Mouse (Mus musculus): ENCODE measurements around the gene Camk1g. TPM values are rescaled to one million over a fixed set of nuclear protein-coding genes. Genes with fewer than 3 reads are reported as not detected.

The Camk1g gene
- polyA plus RNA-seq, 1 experiment = not detected

GRCm38 (mm10) chr1:193382841-193383462 lies 12.9 kb upstream of the Camk1g start:
- H3K27ac ChIP-seq (replicated peaks; ENCODE audit: low read depth, low read length) = no peak overlapping the region
- no peak overlapping the region for H3K4me3 ChIP-seq (ENCODE audit: insufficient read depth, low read depth, low read length)
- no peaks in the 10 kb centered on the region for H3K4me1 ChIP-seq (ENCODE audit: control insufficient read depth, insufficient read depth, insufficient read length, low read length)

- Histone ChIP-seq H3K27ac (replicated peaks; ENCODE audit: low read depth, low read length) (no peak overlapping the region), H3K4me1 (ENCODE audit: control insufficient read depth, insufficient read depth, insufficient read length, low read length) (no peaks in the 10 kb centered on the region), H3K4me3 (ENCODE audit: insufficient read depth, low read depth, low read length) (no peak overlapping the region)
Measured at GRCm38 (mm10) chr1:193382435-193382834, 12.3 kb upstream of the Camk1g start.

DNA sequence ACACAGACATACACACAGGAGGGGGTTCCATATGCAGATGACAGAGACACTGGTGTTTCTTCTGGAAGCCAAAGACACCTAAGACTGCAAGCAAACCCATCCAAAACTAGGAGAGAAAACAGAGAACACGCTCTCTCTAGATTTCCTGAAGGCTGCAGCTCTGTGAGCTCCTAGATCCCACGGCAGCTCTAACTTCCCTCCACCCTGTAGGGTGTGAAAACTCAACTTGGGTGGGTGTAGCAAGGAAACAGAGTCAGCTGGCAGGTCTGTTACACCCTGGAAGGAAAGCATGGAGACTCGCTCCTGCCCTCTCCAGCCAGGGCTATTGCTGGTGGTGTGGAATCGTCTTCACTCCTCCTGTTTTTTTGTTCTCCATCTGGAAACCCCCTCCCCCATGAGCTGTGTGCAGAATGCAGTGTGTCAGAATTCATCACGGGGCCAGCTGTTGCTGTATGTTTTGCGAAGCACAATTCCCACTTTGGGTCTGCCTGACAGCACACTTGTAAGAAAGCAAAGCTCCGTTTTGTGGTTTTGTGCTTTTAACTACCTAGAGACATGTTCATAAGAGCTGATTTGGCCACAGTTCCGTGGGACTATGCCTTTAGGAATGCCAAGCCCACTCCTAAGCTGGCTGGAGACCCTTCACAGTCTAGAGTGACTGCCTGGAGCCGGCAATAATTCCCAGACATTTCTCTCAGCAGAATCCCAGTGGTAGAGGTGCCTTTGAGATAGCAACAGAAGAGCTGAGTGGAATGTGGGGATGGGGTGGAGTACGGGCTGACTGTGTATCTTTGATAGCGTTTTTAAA lies 11.7 kb upstream of the Camk1g start:
- no peak overlapping the region for H3K4me3 ChIP-seq (ENCODE audit: insufficient read depth, low read depth, low read length)
- no peak overlapping the region for H3K27ac ChIP-seq (replicated peaks; ENCODE audit: low read depth, low read length)
- H3K4me1 ChIP-seq (ENCODE audit: control insufficient read depth, insufficient read depth, insufficient read length, low read length) = no peaks in the 10 kb centered on the region

DNA sequence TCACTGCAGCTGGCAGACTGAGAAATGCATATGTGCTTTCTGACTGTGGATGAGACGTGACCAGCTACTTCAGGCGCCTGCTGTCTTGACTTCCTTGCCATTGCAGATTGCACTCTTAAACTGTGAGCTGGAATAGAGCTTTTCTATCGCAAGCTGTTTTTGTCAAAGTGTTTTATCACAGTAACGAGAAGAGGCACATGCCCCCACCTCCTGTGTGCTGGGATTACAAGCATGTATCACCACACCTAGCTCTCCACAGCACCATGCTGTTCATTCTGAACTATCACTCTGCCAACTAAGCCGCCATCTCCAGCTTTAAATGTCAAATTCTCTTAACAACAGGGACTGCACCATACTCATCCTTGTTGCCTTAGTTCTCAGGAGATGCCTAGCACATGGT lies 10.8 kb upstream of the Camk1g start:
- Histone ChIP-seq H3K27ac (replicated peaks; ENCODE audit: low read depth, low read length) (no peak overlapping the region), H3K4me1 (ENCODE audit: control insufficient read depth, insufficient read depth, insufficient read length, low read length) (no peaks in the 10 kb centered on the region), H3K4me3 (ENCODE audit: insufficient read depth, low read depth, low read length) (no peak overlapping the region)

DNA sequence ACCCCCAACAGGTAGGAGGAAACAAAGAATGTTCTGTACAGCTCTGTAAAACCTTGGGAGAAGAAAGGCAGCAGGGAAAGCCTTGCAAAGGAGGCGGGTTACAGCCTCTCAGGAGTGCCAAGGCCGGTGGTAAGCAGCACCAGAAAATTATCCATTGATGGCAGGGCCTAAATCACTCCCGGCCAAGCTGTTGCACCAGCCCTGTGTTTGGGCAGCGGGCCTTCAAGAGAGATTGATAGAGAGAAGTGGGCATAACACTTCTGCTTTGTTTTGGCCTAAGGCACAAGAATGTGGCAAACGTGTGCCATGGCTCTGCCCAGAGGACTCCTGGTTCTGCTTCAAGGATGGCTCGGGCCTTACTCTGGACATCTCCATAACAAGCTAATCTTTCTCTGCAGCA lies 9.5 kb upstream of the Camk1g start:
- no peaks in the 10 kb centered on the region for H3K4me1 ChIP-seq (ENCODE audit: control insufficient read depth, insufficient read depth, insufficient read length, low read length)
- no peak overlapping the region for H3K4me3 ChIP-seq (ENCODE audit: insufficient read depth, low read depth, low read length)
- H3K27ac ChIP-seq (replicated peaks; ENCODE audit: low read depth, low read length) = no peak overlapping the region

GRCm38 (mm10) chr1:193376478-193377134 lies 6.5 kb upstream of the Camk1g start:
- H3K4me1 ChIP-seq (ENCODE audit: control insufficient read depth, insufficient read depth, insufficient read length, low read length) = no peaks in the 10 kb centered on the region
- H3K27ac ChIP-seq (replicated peaks; ENCODE audit: low read depth, low read length) = no peak overlapping the region
- H3K4me3 ChIP-seq (ENCODE audit: insufficient read depth, low read depth, low read length) = no peak overlapping the region

DNA sequence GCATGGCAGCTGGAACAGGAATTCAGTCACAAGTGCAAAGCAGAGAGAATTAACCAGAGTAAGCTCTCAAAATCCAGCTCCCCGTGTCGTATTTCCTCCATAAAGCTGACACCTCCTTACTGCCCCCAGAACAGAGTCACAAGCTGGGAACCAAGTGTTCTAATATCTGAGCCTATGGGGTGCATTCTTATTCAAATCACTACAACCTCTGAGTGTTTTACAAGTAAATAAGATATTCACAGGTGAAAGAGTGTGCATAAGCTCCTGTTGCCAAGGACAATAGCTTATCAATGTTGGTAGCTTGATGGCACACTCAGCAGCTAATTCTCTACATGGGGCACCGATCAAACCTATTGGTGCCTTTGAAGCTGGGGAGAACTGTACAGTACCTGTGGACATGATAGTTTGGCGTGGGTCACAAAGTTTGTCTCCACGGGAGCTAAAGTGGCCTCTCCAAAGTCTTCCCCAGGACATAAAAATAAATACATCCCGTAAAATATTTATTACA lies 3.9 kb upstream of the Camk1g start:
- H3K4me1 ChIP-seq (ENCODE audit: control insufficient read depth, insufficient read depth, insufficient read length, low read length) = no peaks in the 10 kb centered on the region
- H3K4me3 ChIP-seq (ENCODE audit: insufficient read depth, low read depth, low read length) = no peak overlapping the region
- no peak overlapping the region for H3K27ac ChIP-seq (replicated peaks; ENCODE audit: low read depth, low read length)

DNA sequence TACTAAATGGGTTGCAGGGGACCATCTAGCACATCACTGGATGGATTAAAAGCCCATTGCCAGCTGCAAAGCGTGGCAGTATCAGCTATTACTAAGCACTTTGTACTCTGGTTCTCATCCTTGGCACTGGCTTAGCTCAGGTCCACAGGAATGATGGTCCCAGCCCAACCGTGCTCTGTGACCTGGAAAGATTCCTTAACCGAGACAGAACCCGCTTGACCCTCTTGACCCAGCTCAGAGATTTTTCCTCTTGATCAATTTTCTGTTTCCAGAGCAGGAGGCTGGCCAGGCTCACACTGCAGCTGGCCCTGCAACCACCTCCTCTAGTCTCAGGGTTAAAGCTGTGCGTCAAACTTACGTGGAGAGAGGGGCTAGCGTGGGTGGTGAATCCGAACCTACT lies 1.0 kb downstream of the Camk1g start:
- Histone ChIP-seq H3K4me3 (ENCODE audit: insufficient read depth, low read depth, low read length) (no peak overlapping the region), H3K27ac (replicated peaks; ENCODE audit: low read depth, low read length) (no peak overlapping the region), H3K4me1 (ENCODE audit: control insufficient read depth, insufficient read depth, insufficient read length, low read length) (no peaks in the 10 kb centered on the region)

DNA sequence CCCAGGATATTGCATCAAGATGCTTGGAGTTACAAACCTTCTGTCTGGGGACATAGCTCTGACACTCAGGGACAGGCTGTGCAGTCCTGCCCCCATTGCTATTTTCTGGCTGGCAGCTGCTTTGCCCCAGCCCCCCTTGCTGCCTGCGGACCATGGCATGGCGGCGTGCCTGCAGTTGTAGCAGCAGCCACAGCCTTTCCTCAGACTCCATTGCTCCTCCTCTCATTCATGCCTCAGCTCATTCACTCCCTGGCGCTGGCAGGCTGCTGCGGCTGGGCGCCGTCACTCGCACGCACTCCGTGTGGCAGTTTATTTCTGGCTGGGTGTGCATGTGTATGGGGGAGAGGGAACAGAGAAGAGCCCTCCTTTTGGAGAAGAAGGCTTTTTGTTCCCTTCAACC lies 2.0 kb downstream of the Camk1g start:
- Histone ChIP-seq H3K4me1 (ENCODE audit: control insufficient read depth, insufficient read depth, insufficient read length, low read length) (no peaks in the 10 kb centered on the region), H3K4me3 (ENCODE audit: insufficient read depth, low read depth, low read length) (no peak overlapping the region), H3K27ac (replicated peaks; ENCODE audit: low read depth, low read length) (no peak overlapping the region)

GRCm38 (mm10) chr1:193363801-193364231 lies 6.3 kb downstream of the Camk1g start:
- no peaks in the 10 kb centered on the region for H3K4me1 ChIP-seq (ENCODE audit: control insufficient read depth, insufficient read depth, insufficient read length, low read length)
- no peak overlapping the region for H3K4me3 ChIP-seq (ENCODE audit: insufficient read depth, low read depth, low read length)
- H3K27ac ChIP-seq (replicated peaks; ENCODE audit: low read depth, low read length) = no peak overlapping the region

- no peaks in the 10 kb centered on the region for H3K4me1 ChIP-seq (ENCODE audit: control insufficient read depth, insufficient read depth, insufficient read length, low read length)
- H3K4me3 ChIP-seq (ENCODE audit: insufficient read depth, low read depth, low read length) = no peak overlapping the region
- H3K27ac ChIP-seq (replicated peaks; ENCODE audit: low read depth, low read length) = no peak overlapping the region
Measured at GRCm38 (mm10) chr1:193362078-193362477, 8.0 kb downstream of the Camk1g start.

- Histone ChIP-seq H3K4me1 (ENCODE audit: control insufficient read depth, insufficient read depth, insufficient read length, low read length) (no peaks in the 10 kb centered on the region), H3K4me3 (ENCODE audit: insufficient read depth, low read depth, low read length) (no peak overlapping the region), H3K27ac (replicated peaks; ENCODE audit: low read depth, low read length) (no peak overlapping the region)
Measured at GRCm38 (mm10) chr1:193361181-193361580, 8.9 kb downstream of the Camk1g start.

DNA sequence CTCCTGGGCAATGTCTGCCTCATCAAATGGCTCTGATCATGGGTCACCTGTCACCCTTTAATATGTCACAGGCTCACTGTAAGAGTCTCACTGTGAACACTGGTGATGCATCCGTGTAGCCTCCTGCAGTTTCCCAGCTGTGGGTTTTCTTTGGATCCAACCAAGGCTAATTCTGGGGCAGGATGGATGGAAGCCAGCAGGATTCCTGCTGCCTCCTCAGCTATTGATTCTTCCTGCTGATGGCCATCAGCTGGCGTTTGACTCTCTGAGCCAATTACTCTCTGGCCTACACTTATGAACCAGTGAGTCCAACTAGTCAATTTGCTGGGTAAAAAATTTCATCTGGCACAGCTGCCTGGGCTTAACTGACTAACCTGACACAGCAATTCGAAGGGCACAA lies 10.9 kb downstream of the Camk1g start:
- Histone ChIP-seq H3K4me3 (ENCODE audit: insufficient read depth, low read depth, low read length) (no peak overlapping the region), H3K4me1 (ENCODE audit: control insufficient read depth, insufficient read depth, insufficient read length, low read length) (no peaks in the 10 kb centered on the region), H3K27ac (replicated peaks; ENCODE audit: low read depth, low read length) (no peak overlapping the region)

DNA sequence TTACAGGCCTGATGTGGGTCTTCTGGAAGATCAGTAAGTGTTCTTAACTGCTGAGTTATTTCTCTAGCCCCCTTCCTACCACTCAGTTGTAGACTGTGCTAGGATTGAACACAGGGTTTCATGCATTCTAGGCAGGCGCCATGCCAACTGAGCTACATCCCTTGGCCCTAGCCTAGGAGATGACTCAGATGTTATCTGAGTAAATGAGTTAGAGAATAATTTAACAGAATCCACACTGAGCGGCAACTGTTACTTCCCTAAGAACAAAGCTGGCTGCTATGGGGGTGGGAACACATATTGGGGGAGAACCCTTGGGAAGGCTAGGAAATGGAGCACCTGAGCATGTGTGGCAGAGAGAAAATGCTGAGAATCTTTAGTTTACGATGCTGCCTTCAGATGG lies 18.5 kb downstream of the Camk1g start:
- no peak overlapping the region for H3K27ac ChIP-seq (replicated peaks; ENCODE audit: low read depth, low read length)
- no peak overlapping the region for H3K4me3 ChIP-seq (ENCODE audit: insufficient read depth, low read depth, low read length)
- no peaks in the 10 kb centered on the region for H3K4me1 ChIP-seq (ENCODE audit: control insufficient read depth, insufficient read depth, insufficient read length, low read length)

DNA sequence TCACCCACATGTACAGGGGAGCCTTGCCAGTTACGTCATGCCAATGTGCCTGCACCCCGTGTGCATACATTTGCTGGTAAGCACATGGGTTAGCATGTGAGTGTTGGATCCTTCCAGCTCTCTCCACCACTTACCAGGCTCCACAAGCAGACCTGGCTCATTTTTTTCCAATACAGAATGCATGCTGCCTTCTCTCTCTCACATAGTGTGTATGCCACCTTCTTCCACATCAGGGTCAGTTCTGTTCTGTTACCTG lies 19.6 kb downstream of the Camk1g start:
- Histone ChIP-seq H3K27ac (replicated peaks; ENCODE audit: low read depth, low read length) (no peak overlapping the region), H3K4me1 (ENCODE audit: control insufficient read depth, insufficient read depth, insufficient read length, low read length) (no peaks in the 10 kb centered on the region), H3K4me3 (ENCODE audit: insufficient read depth, low read depth, low read length) (no peak overlapping the region)
